16 mouse cellular contexts compared by ENCODE assay signal in genomic region chr6:52848199-52848598, GRCm38 (mm10).
"Had no signal": no experiment of that assay in that cellular context is flagged by ENCODE, and none has a peak within 500 bp of the region (broad histone marks: within the 10 kb centered on the region; RNA-seq: fewer than 3 reads in every experiment).

No protein-coding gene starts in this region.

- H3K4me3 ChIP-seq: midbrain, embryonic 10.5 days; midbrain, embryonic 12.5 days; myocyte; neural tube, embryonic 13.5 days; neural tube, embryonic 15.5 days had no signal

- ATAC-seq: midbrain, embryonic 16.5 days had no signal

- H3K27me3 ChIP-seq: midbrain, embryonic 12.5 days; neural tube, embryonic 13.5 days; neural tube, embryonic 15.5 days had no signal

- H3K36me3 ChIP-seq: midbrain, embryonic 10.5 days; midbrain, embryonic 12.5 days; neural tube, embryonic 13.5 days; neural tube, embryonic 15.5 days had no signal

- H3K9me3 ChIP-seq: midbrain, embryonic 10.5 days; midbrain, embryonic 12.5 days; neural tube, embryonic 13.5 days; neural tube, embryonic 15.5 days had no signal

- H3K4me2 ChIP-seq: lung, embryonic 14.5 days; midbrain, embryonic 12.5 days; neural tube, embryonic 13.5 days; neural tube, embryonic 15.5 days had no signal

- H3K27ac ChIP-seq: midbrain, embryonic 10.5 days; midbrain, embryonic 12.5 days; neural tube, embryonic 13.5 days; neural tube, embryonic 15.5 days had no signal

- DNase-seq: lung, adult 18-20 months; lung, embryonic 14.5 days; lung, postnatal 10 days; lung, postnatal 4 days; midbrain, embryonic 14.5 days; retina, postnatal 1 day; right cerebral cortex, postnatal 14 days; thymus, adult 18-20 months; thymus, postnatal 14 days; thymus, postnatal 36 days had no signal

- H3K9ac ChIP-seq: lung, embryonic 14.5 days; midbrain, embryonic 12.5 days; neural tube, embryonic 13.5 days; neural tube, embryonic 15.5 days had no signal
